Mouse (Mus musculus): ENCODE data around the gene Msl1.
A peak's percentile ranks its signal among the peaks of the same experiment; 100 is the strongest.

Msl1 gene

DNA sequence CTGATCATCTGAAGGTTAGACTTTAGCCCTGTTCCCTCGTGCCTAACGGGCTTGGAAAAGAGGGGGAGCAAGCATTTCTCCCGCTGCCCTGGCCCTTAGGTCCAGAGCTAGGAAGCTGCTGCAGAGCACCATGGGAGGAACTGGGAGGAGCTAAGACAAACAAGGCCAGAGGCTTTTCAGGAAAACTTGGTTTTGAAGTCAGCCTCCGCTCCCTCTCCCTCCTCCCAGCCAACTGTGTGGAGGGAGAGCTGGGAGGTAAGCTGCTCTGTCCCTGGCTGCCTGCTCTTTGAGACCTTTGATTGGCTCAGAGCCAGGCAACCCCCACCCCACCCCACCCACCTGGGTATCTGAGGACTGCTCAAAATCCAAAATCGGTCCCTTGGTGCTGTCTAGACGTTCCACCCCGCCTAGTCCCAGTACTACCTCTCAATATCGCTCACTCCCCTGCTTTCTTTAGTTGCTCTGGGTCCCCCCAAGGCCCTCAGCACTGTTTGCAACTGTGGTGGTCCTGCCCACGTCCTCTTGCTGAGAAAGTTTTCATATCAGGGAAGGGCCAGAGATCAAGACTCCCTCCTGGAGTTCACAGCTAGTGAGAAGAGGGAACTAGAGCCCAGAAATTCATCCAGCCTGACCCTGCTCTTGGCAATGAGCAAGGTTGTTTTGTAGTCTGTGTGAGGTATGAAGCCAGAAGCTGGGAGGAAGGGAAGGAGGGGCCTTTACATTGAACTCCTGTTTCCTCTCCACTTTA is 18.3 kb upstream of the Msl1 start:
- no peak for DNase-seq (ENCODE audit: low spot score)

DNA sequence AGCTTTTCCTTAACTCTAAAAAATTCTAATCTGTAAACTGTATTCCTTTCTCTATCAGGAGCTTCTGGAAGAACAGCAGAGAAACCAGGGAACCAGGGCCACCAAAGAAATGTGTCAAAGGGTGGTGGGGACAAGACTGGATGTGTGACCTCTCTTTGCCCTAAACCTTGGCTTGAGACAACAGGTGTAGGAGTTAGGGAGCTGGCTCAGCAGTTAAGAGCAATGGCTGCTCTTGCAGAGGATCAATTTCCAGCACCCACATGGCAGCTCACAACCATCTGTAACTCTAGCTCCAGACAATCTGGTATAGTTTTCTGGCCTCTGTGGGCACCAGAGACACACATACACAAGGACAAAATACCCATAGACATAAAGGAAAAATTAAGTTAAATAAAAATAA is 17.4 kb upstream of the Msl1 start:
- DNase-seq (ENCODE audit: low spot score): no peak

DNA sequence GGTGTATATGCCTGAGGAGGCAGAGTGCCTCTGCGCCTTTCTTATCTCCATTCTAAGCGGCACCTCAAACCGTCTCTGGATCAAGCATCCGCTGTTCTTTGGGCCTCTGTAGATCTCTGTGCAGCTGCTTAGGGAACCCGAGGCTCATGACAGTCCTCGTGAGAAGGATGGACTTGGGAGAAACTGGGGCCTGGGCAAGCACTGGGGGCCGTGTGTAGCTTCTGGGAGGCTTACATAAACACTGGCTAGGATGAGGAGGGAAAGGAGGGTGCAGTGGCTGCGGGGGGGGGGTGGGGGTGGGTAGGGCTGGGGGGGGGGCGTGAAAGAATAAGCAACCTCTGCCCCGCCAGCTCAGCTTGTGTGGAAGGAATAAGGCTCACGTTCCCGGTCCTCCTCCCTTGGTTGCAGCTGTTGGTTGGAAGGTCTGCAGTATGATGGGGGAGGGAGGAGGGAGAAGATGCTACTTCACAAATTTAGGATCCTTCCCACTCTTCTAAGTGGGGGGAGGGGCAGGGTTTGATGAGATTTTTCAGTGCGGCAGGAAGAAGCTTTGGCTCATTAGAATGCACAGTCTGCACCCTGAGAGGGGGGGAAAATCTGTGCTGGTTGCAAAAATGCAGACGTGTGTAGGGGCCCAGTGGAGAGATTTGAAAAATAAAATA is 13.3 kb upstream of the Msl1 start:
- no peak for DNase-seq (ENCODE audit: low spot score)

DNA sequence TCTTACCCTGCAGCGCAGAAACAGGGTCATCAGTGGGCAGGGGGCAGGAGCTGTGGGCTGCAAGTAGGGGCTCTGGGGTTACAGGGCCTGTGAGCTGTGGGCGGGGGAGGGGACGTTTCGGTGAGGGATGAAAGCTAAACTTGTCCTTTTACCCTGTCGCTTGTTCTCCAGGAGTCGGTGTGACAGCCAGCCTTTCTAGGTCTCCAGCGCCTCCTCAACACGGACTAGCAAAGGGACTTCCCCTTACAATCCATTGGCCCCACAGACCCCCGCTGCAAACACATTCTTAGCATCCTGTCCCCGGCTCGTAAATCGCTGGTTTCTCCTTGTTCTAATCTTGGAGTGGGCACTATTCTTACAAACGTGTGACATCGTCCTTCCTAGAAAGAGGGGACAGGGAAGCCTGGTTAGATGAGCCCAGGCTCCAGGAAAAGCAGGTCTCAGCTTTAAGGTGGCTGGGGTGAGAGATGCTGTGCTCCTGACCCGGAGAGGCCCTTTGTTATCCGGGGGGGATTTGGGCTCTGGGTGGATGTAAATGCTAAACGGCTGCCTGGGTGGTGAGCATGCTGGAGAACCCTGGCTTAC is 12.6 kb upstream of the Msl1 start:
- no peak for DNase-seq (ENCODE audit: low spot score)

DNA sequence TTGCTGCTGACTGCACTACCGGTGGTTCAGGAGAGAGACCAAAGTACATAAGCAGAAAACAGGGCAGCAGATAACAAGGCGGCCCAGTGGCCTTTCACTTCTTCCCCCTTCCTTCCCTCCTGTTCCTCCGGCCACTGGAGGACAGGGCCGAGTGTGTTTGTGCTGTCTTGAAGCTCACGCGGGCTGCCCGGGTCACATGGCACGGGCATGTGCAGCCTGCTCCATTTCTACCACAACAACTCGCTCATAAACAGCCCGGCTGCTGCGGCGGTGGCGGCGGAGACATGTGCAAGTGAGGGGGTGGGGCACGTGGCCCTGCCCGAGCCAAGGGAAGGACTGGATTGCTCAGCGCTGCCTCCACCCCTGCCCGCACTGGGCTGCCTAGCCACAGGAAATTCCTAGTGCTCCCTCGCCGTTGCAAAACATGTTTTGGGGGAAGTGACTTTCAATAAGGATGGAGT is 12.1 kb upstream of the Msl1 start:
- peak; percentile 48 for DNase-seq (ENCODE audit: low spot score)

DNA sequence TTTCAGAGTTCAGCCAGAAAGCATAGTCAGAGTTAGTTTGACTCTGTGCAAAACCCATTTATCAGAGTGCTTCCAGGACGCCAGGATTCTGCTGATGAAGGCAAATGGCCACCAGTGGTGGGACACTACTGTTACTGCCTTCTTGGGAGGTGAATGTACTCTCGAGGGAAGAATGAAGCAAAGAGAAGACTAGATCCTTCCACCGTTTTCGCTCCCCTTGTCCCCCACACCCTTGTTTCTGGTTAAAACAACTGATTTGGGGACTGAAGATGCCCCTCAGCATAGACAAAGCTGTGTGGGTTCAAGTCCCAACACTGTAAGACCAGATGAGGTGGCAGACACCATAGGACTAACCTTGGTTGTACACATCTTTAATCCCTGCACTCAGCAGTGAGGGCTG is 11.2 kb upstream of the Msl1 start:
- no peak for DNase-seq (ENCODE audit: low spot score)

DNA sequence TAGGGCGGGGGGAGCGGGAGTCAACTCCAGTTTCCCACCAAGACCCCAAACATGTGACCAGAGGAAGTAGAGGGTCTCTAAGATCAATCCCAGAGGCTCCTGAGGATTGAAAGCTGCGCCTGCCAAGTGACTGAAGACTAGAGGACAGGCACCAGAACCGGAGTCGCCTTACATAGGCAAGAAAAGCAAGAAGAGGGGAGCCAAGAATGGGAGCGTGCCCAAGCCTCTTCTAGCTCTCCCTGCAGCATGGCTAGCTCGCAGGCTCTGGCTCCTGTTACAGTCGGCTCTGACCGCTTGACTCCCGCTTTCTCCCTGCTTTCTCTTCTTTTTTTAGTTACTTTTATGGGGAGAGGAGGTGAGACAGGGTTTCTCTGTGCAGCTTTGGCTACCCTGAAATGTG is 10.1 kb upstream of the Msl1 start:
- no peak for DNase-seq (ENCODE audit: low spot score)

DNA sequence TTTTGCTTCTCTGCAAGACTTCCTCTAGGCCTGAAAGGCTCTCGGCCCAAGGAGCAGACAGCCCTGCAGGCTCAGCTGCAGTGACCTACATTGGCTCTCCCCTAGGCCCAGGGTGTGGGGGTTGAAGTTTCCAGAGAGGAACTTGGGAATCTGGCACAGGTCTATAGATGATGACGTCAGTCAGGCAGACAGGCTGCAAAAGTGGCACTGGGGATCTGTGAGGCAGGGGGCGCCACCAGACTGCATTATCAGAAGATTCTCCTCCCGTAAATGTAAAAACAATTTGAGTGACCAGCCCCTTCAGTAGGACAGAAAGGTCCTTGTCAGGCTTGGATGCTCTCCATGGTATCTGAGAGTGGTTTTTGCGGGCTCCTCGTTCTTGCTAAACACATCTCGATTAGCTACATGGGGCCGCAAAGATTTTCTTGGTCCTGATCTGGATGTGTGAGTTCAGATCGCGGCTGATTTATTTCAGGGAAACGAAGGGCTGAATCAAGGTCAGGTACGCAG is 9.5 kb upstream of the Msl1 start:
- DNase-seq (ENCODE audit: low spot score): no peak

DNA sequence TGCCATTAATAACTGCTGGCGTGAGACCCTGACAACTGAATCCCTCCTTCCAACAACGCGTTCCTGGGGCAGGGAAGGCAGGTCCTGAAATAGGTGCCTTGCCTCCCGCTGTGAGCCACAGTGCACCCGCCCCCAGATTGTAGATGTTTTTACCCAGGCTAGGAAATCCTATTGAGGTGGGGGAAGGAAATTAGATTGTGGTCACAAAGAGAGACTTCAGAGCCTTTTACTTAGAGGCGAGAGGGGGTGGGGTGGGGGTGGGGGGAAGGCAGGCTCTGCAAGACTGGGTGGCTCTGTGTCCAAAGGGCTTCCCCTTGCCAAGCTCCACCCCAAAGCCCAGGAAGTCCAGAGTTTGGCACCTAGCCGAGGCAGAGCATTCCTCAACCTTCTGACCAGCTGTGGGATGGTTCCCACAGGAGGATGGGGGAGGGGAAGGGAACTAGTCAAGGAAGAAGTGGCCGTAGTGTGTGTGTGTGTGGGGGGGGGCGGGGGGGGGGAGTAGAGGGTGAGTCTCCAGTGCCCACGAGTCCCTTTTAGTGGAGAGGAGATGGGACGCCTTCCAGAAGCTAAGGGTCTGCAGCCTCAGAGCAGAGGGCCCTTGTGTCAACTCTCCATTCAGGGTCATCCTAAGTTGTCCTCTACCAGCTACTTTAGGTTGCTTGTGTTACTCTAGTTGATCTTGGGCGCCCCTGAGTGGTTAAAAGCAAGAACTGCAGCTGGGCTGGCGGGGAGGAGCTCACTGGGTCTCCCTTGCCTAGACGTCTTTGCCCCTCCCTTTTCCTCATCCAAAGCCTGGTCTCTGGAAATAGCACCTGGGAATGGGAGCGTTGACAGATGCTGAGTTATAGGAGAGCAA is 8.7 kb upstream of the Msl1 start:
- peak; percentile 83 for DNase-seq (ENCODE audit: low spot score)

DNA sequence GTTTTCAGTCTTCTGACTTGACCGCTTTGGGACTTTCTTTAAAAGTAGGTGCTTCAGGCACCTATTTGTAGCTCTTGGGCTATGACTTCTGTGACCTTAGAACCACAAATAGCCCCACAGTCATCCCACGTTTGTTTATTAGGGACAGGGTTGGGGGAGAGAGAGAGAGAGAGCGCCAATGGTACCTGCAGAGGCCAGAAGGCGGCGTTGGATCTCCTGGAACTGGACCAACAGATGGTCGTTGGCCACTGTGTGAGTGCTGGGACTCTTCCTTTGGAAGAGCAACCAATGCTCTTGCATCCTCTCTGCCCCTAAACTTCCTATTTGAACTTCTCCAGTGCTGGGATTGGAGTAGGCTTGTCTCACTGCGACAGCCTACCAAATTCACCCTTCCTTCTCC is 8.1 kb upstream of the Msl1 start:
- DNase-seq (ENCODE audit: low spot score): no peak

DNA sequence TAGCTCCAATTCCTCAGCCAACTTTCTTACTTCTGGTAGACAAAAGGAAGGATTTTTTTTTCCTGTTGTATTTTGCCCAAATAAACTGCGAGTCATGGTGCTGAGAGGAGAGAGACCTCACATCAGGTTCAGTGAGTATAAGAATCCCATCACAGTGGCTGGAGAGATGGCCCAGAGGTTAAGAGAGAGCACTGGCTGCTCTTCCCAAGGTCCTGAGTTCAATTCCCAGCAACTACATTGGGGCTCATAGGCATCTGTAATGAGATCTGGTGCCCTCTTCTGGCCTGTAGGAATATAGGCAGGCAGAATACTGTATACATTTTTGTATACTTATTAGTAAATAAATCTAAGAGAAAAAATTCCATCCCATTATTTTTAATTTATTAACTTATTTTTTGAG is 7.6 kb upstream of the Msl1 start:
- DNase-seq (ENCODE audit: low spot score): no peak

DNA sequence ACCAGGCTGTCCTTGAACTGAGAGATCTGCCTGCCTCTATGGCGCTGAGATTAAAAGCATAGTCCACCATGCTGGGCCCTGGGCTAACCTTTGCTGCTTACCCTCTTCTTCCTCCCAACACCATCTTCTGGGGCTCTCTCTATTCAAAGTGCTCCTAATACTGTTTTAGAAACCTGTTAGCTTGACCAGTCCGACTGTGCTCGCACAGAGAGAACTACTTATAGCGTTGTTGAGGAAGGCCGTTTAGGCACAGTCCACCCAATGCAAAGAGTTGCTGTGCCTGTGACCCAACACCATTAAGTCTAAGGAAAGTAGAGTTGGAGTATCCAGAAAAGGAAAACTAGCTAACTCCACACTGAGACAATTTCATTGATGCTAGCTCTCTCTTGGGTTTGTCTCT is 7.2 kb upstream of the Msl1 start:
- no peak for DNase-seq (ENCODE audit: low spot score)

DNA sequence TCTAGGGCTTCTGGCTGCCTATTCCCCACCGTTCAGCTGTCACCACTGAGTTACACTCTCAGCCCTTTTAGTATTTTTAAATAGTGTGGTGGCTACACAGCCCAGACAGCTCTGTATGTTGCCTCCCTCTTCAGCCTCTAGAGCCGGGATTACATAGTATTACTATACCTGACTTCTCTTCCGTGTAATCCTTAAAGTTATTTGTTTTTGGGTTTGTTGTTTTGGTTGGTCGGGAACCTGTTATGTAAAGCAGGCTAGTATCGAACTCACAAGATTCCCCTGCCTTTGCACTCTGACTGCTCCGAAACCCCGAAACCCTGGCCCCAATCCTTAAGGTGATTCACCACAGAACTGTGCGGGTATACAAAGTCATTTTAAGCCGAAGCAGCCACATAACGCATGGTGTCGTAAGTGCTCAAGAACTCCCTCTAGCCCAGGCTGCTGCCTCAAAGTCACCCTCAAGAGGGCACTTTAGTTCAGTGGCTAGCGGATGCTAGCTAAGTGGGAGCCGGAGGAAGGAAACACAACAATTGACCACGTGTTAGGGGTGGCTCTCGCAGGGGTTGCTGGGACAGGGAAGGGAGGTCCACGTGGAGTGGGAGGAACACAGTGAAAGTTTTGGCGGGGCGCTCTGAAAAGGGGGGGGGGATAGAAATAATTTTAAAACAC is 6.6 kb upstream of the Msl1 start:
- DNase-seq (ENCODE audit: low spot score): peak; percentile 71

DNA sequence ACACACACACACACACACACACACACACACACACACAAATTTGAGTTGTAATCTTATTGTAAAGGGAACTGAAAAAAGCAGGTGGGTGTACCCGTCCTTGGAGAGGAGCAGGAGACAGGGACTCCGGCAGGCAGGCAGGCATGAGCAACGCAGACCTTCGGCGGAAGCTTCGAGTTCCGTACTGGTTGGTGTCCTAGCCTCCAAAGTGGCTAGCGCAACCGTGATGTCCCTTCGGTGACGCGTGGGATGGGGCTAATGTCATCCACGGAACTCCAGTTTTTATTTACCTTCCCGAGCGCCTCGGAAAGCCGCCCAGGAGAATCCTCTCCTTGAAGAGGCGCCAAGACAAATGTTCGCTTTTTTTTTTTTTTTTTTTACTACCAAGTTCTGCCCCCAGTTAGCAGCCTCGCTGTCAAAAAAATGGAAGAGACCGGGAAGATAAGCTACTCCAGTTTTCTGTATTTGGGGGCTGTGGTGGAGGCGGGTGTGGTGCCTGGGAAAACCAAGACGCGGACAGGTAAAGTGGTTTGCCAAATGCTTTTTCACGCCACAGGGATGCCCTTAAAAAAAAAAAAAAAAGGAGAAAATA is 6.0 kb upstream of the Msl1 start:
- no peak for DNase-seq (ENCODE audit: low spot score)

DNA sequence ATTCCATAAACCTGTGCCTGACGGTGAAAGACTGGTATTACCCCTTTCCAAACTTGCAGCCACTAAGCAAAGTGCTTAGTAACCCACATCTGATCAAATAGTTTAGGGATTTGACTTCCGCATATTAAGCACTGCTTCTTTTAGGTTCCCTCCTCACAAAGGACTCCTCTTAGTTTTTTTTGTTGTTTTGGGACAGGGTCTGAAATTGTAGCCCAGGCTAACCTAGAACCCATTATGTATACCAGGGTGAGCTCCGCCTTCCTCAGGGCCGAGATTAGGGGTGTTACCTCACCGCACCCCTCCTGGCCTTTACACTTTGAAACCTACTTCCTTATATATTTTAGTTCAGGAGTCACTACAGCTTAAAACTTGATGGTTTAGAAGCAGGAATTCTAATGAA is 5.5 kb upstream of the Msl1 start:
- no peak for DNase-seq (ENCODE audit: low spot score)

DNA sequence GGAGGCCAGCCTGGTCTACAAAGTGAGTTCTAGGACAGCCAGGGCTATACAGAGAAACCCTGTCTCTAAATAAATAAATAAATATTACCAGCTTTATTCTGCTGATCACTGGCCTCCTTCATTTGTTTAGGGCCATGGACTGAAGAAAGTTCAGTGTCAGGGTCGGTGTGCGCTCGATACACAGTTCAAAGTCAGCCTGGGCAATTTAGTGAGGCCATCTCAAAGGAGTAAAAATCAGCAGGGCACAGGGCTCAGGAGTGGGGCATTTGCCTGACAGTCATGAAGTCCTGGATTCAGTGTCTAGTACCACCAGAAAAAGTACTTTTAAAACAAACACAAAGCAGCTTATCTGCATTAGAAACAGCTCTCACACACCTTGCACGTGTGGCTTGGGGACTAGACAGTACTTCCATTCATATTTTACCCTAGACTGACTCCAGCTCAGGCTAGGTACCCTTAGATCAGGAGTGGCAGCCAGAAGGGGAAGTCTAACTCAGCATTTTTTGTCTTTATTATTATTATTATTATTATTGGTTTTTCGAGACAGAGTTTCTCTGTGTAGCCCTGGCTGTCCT is 4.6 kb upstream of the Msl1 start:
- no peak for DNase-seq (ENCODE audit: low spot score)

DNA sequence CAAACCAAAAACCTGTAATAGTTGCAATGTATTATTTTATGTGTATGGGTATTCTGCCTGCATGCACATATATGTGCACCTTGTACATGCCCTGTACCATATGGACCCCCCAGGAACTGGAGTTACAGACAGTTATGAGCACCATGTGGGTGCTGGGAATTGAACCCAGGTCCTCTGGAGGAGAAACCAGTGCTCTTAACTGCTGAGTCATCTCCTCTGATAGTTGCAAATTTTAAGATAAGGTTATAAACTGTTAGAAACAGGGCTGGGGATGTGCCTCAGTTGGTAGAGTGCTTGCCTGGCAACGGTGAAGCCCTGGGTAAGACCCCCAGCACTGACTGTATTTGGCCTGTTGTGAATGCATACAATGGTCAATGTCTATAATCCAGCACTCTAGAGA is 3.9 kb upstream of the Msl1 start:
- DNase-seq (ENCODE audit: low spot score): no peak

DNA sequence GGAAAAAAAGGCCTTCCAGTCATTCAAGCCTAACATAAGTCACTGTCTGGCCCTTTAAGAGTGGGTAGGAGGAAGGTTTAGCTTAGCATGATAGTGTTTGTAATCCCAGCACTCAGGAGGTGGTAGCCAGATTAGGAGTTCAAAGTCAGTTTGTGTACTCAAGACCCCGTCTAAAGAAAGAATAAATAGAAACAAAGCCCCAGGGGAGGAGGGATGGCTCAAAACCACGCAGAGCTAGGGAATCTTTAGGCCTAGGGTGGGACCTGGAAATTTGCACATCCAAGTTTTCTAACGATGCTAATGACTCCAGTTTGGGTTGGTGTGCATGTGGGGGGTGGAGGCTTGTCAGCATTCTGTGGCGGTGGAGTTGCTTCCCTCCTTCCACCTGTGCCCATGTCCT is 3.2 kb upstream of the Msl1 start:
- DNase-seq (ENCODE audit: low spot score): no peak

DNA sequence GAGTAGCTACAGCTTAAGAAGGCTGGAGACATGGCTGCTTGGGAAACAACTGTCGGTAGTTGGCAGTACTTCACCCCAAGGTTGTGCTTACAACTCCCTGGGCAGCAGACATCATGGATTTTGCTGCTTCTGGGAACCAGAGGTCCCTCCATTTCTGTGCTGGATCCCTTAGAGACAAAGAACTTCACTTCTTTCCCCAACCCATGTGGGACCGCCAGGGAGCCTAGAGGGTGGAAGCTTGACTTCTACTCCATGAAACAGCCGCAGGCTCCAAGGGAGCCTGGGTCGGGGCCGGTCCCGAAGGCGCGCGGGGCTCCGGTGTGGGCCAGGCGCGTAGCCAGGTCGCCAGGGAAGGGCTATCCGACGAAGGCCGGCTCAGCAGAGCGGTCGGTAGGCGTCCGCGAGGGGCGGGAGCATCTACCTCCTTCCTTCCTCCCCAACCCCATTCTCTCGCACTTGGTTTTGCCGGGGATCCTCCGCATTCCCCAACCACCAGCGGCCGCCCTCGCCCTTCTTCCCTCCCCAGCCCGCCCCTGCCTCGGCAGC is 774 bp upstream of the Msl1 start:
- peak; percentile 64 for DNase-seq (ENCODE audit: low spot score)

DNA sequence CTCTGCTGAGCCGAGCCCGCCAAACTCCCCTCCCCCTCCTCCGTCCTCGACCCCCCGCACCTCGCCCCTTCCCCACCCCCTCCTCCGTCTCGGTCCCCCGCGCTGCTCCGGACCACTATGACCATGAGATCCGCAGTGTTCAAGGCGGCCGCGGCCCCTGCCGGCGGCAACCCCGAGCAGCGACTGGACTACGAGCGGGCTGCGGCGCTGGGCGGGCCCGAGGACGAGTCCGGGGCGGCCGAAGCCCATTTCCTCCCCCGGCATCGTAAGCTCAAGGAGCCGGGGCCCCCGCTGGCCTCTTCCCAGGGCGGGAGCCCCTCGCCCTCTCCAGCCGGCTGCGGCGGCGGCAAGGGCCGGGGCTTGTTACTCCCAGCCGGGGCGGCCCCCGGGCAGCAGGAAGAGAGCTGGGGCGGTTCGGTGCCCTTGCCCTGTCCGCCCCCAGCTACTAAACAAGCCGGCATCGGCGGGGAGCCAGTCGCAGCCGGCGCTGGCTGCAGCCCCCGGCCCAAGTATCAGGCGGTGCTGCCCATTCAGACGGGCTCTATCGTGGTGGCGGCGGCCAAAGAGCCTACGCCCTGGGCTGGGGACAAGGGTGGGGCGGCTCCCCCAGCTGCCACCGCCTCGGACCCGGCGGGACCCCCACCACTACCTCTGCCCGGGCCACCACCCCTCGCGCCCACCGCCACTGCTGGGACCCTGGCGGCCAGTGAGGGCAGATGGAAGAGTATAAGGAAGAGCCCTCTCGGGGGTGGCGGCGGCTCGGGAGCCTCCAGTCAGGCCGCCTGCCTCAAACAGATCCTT is 598 bp downstream of the Msl1 start:
- peak; percentile 50 for DNase-seq (ENCODE audit: low spot score)

Measured in spleen, adult 12 weeks (tissue).